Mouse (Mus musculus): ENCODE measurements around the gene Pde11a. TPM values are rescaled to one million over a fixed set of nuclear protein-coding genes. Genes with fewer than 3 reads are reported as not detected.

Pde11a gene
- polyA plus RNA-seq, 1 experiment from 2014 or later = 1.1 TPM

GRCm38 (mm10) chr2:76132983-76133382 lies 205.6 kb downstream of the Pde11a start:
- Histone ChIP-seq H3K9ac (ENCODE audit: low read depth, low read length) (no peak overlapping the region), H3K9me3 (ENCODE audit: control insufficient read depth, low read length) (no peaks in the 10 kb centered on the region), H3K4me1 (ENCODE audit: control insufficient read depth, insufficient read depth, low read length) (no peaks in the 10 kb centered on the region), H3K36me3 (ENCODE audit: control insufficient read depth, insufficient read depth, low read length) (no peaks in the 10 kb centered on the region), H3K4me3 (ENCODE audit: low read length) (no peak overlapping the region), H3K4me2 (replicated peaks; ENCODE audit: low read depth, low read length) (no peak overlapping the region), H3K27ac (ENCODE audit: low read depth, low read length) (no peak overlapping the region), H3K27me3 (ENCODE audit: control insufficient read depth, insufficient read depth, low read length) (no peaks in the 10 kb centered on the region)
- whole genome bisulfite sequencing = 57% methylated on average over 3 of the region's 3 CpGs
- no peak for ATAC-seq (ENCODE audit: low FRiP score, low TSS enrichment)

GRCm38 (mm10) chr2:76129933-76130627 lies 208.5 kb downstream of the Pde11a start:
- ATAC-seq (ENCODE audit: low FRiP score, low TSS enrichment) = peak; percentile 46; the same call in 1 of the 2 replicates
- Histone ChIP-seq H3K9ac (ENCODE audit: low read depth, low read length) (no peak overlapping the region), H3K27ac (ENCODE audit: low read depth, low read length) (no peak overlapping the region), H3K4me3 (ENCODE audit: low read length) (no peak overlapping the region), H3K27me3 (ENCODE audit: control insufficient read depth, insufficient read depth, low read length) (no peaks in the 10 kb centered on the region), H3K36me3 (ENCODE audit: control insufficient read depth, insufficient read depth, low read length) (no peaks in the 10 kb centered on the region), H3K4me1 (ENCODE audit: control insufficient read depth, insufficient read depth, low read length) (no peaks in the 10 kb centered on the region), H3K4me2 (replicated peaks; ENCODE audit: low read depth, low read length) (no peak overlapping the region), H3K9me3 (ENCODE audit: control insufficient read depth, low read length) (no peaks in the 10 kb centered on the region)
- WGBS = 38% methylated on average over 12 of the region's 12 CpGs

GRCm38 (mm10) chr2:76129058-76129437 lies 209.5 kb downstream of the Pde11a start:
- no peak overlapping the region for H3K4me3 ChIP-seq (ENCODE audit: low read length)

GRCm38 (mm10) chr2:76128105-76129057 lies 210.2 kb downstream of the Pde11a start:
- H3K4me3 ChIP-seq (ENCODE audit: low read length) = no peak overlapping the region
- WGBS = 50% methylated on average over 9 of the region's 9 CpGs
- no peak overlapping the region for H3K27ac ChIP-seq (ENCODE audit: low read depth, low read length)
- no peaks in the 10 kb centered on the region for H3K9me3 ChIP-seq (ENCODE audit: control insufficient read depth, low read length)
- H3K4me2 ChIP-seq (replicated peaks; ENCODE audit: low read depth, low read length) = no peak overlapping the region; the same call in 1 of the 2 replicates
- no peak for ATAC-seq (ENCODE audit: low FRiP score, low TSS enrichment)
- H3K36me3 ChIP-seq (ENCODE audit: control insufficient read depth, insufficient read depth, low read length) = no peaks in the 10 kb centered on the region
- no peak overlapping the region for H3K9ac ChIP-seq (ENCODE audit: low read depth, low read length)
- H3K27me3 ChIP-seq (ENCODE audit: control insufficient read depth, insufficient read depth, low read length) = no peaks in the 10 kb centered on the region
- H3K4me1 ChIP-seq (ENCODE audit: control insufficient read depth, insufficient read depth, low read length) = no peaks in the 10 kb centered on the region

More at GRCm38 (mm10) chr2:76129058-76129437, 209.5 kb downstream of the Pde11a start:
- H3K27me3 ChIP-seq (ENCODE audit: control insufficient read depth, insufficient read depth, low read length) = no peaks in the 10 kb centered on the region
- no peak overlapping the region; the same call in 1 of the 2 replicates for H3K4me2 ChIP-seq (replicated peaks; ENCODE audit: low read depth, low read length)
- no peak overlapping the region for H3K9ac ChIP-seq (ENCODE audit: low read depth, low read length)
- H3K36me3 ChIP-seq (ENCODE audit: control insufficient read depth, insufficient read depth, low read length) = no peaks in the 10 kb centered on the region
- no peak overlapping the region for H3K27ac ChIP-seq (ENCODE audit: low read depth, low read length)
- ATAC-seq (ENCODE audit: low FRiP score, low TSS enrichment) = no peak
- no peaks in the 10 kb centered on the region for H3K4me1 ChIP-seq (ENCODE audit: control insufficient read depth, insufficient read depth, low read length)
- 33% methylated on average over 8 of the region's 8 CpGs for WGBS
- H3K9me3 ChIP-seq (ENCODE audit: control insufficient read depth, low read length) = no peaks in the 10 kb centered on the region

- Histone ChIP-seq H3K4me3 (ENCODE audit: low read length) (no peak overlapping the region), H3K4me2 (replicated peaks; ENCODE audit: low read depth, low read length) (no peak overlapping the region), H3K9ac (ENCODE audit: low read depth, low read length) (no peak overlapping the region), H3K27ac (ENCODE audit: low read depth, low read length) (no peak overlapping the region), H3K9me3 (ENCODE audit: control insufficient read depth, low read length) (no peaks in the 10 kb centered on the region), H3K4me1 (ENCODE audit: control insufficient read depth, insufficient read depth, low read length) (no peaks in the 10 kb centered on the region), H3K27me3 (ENCODE audit: control insufficient read depth, insufficient read depth, low read length) (no peaks in the 10 kb centered on the region), H3K36me3 (ENCODE audit: control insufficient read depth, insufficient read depth, low read length) (no peaks in the 10 kb centered on the region)
- 90% methylated on average over 6 of the region's 6 CpGs for WGBS
- no peak for ATAC-seq (ENCODE audit: low FRiP score, low TSS enrichment)
Measured at GRCm38 (mm10) chr2:76126651-76127050, 211.9 kb downstream of the Pde11a start.

- Histone ChIP-seq H3K27ac (ENCODE audit: low read depth, low read length) (no peak overlapping the region), H3K4me3 (ENCODE audit: low read length) (no peak overlapping the region), H3K4me1 (ENCODE audit: control insufficient read depth, insufficient read depth, low read length) (no peaks in the 10 kb centered on the region), H3K9me3 (ENCODE audit: control insufficient read depth, low read length) (no peaks in the 10 kb centered on the region), H3K4me2 (replicated peaks; ENCODE audit: low read depth, low read length) (no peak overlapping the region), H3K36me3 (ENCODE audit: control insufficient read depth, insufficient read depth, low read length) (no peaks in the 10 kb centered on the region), H3K27me3 (ENCODE audit: control insufficient read depth, insufficient read depth, low read length) (no peaks in the 10 kb centered on the region), H3K9ac (ENCODE audit: low read depth, low read length) (no peak overlapping the region)
- WGBS = 84% methylated on average over 6 of the region's 6 CpGs
- ATAC-seq (ENCODE audit: low FRiP score, low TSS enrichment) = no peak
Measured at GRCm38 (mm10) chr2:76124821-76125220, 213.8 kb downstream of the Pde11a start.

GRCm38 (mm10) chr2:76122167-76122566 lies 216.4 kb downstream of the Pde11a start:
- no peak overlapping the region for H3K9ac ChIP-seq (ENCODE audit: low read depth, low read length)
- H3K4me1 ChIP-seq (ENCODE audit: control insufficient read depth, insufficient read depth, low read length) = no peaks in the 10 kb centered on the region
- no peak for ATAC-seq (ENCODE audit: low FRiP score, low TSS enrichment)
- no peaks in the 10 kb centered on the region for H3K27me3 ChIP-seq (ENCODE audit: control insufficient read depth, insufficient read depth, low read length)
- WGBS = 66% methylated on average over 6 of the region's 6 CpGs
- no peaks in the 10 kb centered on the region for H3K36me3 ChIP-seq (ENCODE audit: control insufficient read depth, insufficient read depth, low read length)
- H3K4me3 ChIP-seq (ENCODE audit: low read length) = no peak overlapping the region
- H3K4me2 ChIP-seq (replicated peaks; ENCODE audit: low read depth, low read length) = no peak overlapping the region
- H3K9me3 ChIP-seq (ENCODE audit: control insufficient read depth, low read length) = no peaks in the 10 kb centered on the region
- H3K27ac ChIP-seq (ENCODE audit: low read depth, low read length) = no peak overlapping the region; the same call in 1 of the 2 replicates

- WGBS = 65% methylated on average over 2 of the region's 2 CpGs
- no peak overlapping the region for H3K4me3 ChIP-seq (ENCODE audit: low read length)
- no peak overlapping the region for H3K27ac ChIP-seq (ENCODE audit: low read depth, low read length)
- no peak for ATAC-seq (ENCODE audit: low FRiP score, low TSS enrichment)
- H3K27me3 ChIP-seq (ENCODE audit: control insufficient read depth, insufficient read depth, low read length) = no peaks in the 10 kb centered on the region
- H3K4me1 ChIP-seq (ENCODE audit: control insufficient read depth, insufficient read depth, low read length) = no peaks in the 10 kb centered on the region
- no peaks in the 10 kb centered on the region for H3K36me3 ChIP-seq (ENCODE audit: control insufficient read depth, insufficient read depth, low read length)
- no peak overlapping the region for H3K9ac ChIP-seq (ENCODE audit: low read depth, low read length)
- no peaks in the 10 kb centered on the region for H3K9me3 ChIP-seq (ENCODE audit: control insufficient read depth, low read length)
- H3K4me2 ChIP-seq (replicated peaks; ENCODE audit: low read depth, low read length) = no peak overlapping the region
Measured at GRCm38 (mm10) chr2:76119848-76120247, 218.7 kb downstream of the Pde11a start.

- H3K4me2 ChIP-seq (replicated peaks; ENCODE audit: low read depth, low read length) = no peak overlapping the region
- WGBS = 15% methylated on average over 5 of the region's 5 CpGs
- no peaks in the 10 kb centered on the region for H3K9me3 ChIP-seq (ENCODE audit: control insufficient read depth, low read length)
- no peaks in the 10 kb centered on the region for H3K4me1 ChIP-seq (ENCODE audit: control insufficient read depth, insufficient read depth, low read length)
- H3K4me3 ChIP-seq (ENCODE audit: low read length) = no peak overlapping the region
- no peak overlapping the region for H3K9ac ChIP-seq (ENCODE audit: low read depth, low read length)
- peak overlapping the region; percentile 69; the same call in 1 of the 2 replicates for H3K27ac ChIP-seq (ENCODE audit: low read depth, low read length)
- no peaks in the 10 kb centered on the region for H3K27me3 ChIP-seq (ENCODE audit: control insufficient read depth, insufficient read depth, low read length)
- no peaks in the 10 kb centered on the region for H3K36me3 ChIP-seq (ENCODE audit: control insufficient read depth, insufficient read depth, low read length)
- peak; percentile 43; the same call in 1 of the 2 replicates for ATAC-seq (ENCODE audit: low FRiP score, low TSS enrichment)
Measured at GRCm38 (mm10) chr2:76118491-76118890, 220.1 kb downstream of the Pde11a start.
